Mouse (Mus musculus): ENCODE data around the gene Cyp2d22. TPM values are rescaled to one million over a fixed set of nuclear protein-coding genes. Genes with fewer than 3 reads are reported as not detected.

Cyp2d22 gene
- total RNA-seq, 2 experiments from 2014 or later, result 5.3 to 7.0 TPM

DNA sequence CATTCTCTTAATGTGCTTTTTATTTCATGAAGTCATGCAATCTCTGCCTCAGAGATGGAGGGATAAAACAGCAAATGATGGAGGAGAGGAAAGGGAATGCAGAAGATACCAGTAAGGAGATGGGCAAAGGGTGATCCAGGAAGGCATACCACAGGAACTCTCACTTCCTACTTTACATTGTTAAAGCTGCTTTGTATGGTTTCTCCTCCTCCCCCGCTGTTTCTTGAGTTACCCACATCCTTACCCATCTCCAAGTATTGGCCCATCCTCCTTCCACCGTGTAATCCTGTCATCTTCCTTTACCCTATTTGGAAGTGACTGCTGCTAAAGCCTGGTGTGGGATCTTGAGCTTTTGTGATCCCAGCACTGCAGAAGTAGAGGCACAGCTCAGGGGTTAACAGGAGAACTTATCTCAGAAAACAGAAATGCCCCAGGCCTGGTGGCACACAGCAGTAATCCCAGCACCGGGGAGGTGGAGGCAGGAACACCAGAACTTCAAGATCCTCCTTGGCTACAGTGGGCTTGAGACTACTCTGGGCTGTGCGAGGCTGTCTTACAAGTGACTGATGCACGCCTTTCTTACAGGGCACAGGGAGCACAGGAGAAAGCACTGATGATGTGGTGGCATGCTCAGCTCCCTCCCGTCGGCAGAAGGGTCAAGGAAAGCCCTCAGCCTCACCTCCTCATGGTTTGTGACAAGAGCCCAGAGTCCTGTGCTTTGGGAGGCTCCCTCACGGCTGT is 31.6 kb downstream of the Cyp2d22 start:
- intact Hi-C loops (cut with DNase I), result no loop called here
- no peak for DNase-seq

GRCm38 (mm10) chr15:82347852-82348251 is 32.2 kb downstream of the Cyp2d22 start:
- DNase-seq, result no peak
- intact Hi-C loops (cut with DNase I), result no loop called here

DNA sequence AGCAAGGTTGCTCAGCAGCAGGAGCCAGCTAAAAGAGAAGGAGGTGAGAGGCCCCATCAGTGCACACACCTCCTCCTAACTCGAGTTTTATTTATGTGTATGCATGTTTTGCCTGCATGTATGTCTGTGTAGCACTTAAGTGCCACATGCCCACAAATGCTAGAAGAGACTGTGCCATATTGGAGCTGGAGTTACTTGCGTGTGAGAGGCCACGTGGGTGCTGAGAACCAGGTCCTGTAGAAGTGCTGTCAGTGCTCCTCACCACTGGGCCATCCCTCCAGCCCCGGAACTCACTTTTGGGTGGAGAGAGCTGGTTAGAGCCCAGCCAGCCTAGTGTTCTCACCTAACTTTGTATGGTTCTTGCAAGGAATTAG is 32.8 kb downstream of the Cyp2d22 start:
- no peak for DNase-seq
- intact Hi-C loops (cut with DNase I), result no loop called here

DNA sequence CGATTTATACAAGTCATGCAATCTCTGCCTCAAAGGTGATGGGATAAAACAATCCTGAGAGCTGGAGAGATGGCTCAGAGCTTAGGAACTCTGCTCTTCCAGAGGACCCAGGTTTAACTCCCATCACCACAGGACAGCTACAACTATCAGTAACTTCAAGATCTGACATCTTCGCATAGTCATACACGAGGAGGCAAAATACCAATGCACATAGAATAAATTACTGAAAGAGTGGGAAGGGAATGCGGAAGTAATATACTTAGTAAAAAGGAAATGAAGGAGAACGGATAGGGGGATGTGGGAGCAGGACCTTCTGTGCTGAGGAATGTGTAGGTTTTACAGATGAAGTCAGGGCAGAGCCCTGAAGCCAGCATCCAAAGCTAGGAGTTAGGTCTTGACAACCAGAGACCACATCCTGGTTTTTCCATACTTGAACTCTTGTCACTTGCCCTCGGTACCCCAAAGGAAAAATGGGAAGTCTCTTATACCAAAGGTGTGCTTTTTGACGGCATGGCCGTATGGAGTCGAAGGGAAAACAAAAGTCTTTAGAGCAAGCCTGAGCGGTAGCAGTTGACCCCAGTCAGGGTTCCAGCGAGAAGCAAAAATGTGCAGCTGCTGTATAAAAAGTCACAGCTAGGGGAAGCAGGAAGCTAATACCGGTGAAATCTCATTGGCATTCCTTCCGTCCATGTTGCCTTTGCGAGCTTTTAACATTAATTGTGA is 33.3 kb downstream of the Cyp2d22 start:
- intact Hi-C loops (cut with DNase I), result no loop called here
- DNase-seq, result no peak

DNA sequence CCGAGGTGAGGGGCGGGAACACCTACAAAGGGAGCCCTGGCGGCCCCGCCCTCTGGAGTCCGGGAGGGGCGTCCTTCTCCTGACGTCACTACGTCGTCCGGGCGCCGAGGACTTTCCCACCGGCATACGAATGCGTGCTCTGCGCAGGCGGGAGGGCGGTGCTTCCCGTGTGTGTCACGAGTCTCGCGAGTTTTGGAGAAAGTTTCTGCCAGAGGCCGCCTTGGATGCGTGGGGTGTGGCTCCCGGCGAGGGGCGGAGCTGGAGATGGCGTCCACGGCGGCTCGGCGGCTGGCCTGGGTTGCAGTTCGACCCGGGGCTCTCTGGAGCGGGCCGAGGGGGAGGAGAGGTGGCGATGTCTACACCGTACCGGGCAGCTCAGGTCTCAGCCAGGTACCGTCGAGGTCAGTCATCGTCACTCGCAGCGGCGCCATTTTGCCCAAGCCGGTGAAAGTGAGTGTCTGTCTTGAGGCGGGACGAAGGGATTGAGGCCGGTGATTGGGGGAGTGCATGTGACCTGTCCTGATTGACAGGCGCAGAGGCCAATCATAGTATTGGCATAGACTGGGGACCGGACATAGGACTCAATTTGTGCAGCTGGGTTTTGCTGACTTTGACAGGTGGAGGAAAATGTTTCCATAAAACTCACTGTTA is 34.1 kb downstream of the Cyp2d22 start:
- peak; percentile 98 for DNase-seq
- intact Hi-C loops (cut with DNase I), result no loop called here

- no peak for DNase-seq
- intact Hi-C loops (cut with DNase I), result no loop called here
Measured at GRCm38 (mm10) chr15:82344971-82345370, 35.1 kb downstream of the Cyp2d22 start.

- no peak for DNase-seq
- intact Hi-C loops (cut with DNase I), result no loop called here
Measured at GRCm38 (mm10) chr15:82343368-82344287, 36.4 kb downstream of the Cyp2d22 start.

DNA sequence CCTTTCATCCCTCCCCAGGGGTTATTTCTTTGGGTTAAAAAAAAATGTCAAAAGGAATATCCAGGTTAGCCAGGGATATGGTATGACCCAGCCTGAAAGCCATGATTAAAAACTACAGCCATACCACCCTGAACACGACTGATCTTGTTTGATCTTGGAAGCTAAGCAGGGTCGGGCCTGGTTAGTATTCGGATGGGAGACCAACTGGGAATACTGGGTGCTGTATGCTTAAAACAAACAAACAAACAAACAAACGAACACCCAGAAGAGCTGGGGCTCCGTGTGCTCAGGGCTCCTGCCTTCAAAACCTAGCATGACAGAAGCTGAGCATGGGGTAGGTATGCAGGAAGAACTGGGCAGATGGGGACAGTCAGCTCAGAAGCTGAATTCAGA is 37.5 kb downstream of the Cyp2d22 start:
- no peak for DNase-seq
- intact Hi-C loops (cut with DNase I), result no loop called here

DNA sequence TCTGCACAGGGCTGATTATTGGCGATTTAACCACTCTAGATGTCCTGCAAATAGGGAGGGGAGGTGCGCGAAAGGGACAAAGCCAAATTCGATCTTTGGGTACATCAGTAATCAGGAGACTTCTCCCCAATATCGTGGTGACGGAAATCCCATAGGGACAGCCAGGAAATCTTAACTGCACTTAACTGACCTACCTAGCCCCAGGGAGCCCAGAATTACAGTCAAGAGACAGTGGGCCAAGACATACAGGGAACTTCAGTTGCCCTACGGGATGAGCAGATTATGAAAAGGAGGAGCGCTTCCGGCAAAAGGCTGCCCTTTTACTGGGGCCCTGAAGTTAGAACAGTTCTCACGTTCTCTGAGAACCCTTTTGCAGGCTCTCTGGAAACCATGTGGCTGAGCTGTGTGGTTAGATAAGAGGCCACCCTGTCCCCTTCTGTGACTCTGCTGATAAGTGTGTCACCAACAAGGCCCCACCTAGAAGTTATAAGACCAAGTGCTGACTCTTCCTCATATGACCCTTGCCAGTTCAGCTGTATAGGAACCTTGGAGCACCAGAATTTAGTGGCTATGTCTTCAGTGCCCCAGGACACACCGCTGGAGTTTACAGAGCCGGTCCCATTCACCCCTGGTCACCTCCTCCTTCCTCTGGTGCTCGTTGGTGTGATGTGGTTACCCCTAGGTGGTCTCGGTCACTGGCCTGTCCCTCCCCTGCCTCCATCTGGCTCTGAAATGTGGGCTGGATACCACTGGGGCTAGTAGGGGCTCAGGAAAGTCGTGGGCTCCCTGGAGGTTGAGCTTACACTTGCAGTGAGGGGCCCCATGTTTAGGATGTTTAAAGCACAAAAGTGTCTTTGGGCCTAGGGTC is 38.2 kb downstream of the Cyp2d22 start:
- DNase-seq, result no peak
- intact Hi-C loops (cut with DNase I), result no loop called here

DNA sequence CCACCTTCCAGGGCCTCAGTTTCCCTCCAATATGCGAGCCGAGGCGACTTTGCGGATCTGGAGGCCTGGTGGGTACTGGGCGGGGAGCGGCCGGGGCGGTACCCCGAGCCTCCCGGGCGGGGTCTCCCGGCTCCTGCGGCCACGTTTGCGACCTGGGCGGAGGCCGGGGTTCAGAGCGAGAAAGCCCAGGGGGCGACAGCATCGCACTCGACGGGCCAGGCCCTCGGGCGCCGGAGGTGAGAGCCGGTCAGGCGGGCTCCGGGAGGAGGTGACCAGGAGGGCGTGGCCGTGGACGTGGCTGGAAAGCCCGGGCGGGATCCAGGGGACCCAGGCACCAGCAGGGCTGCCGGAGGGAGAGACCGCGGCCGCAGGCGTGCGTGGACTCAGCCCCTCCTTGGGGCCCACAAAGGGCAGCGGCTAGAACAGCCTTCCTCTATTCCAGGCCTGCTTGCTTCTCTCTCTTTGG is 39.0 kb downstream of the Cyp2d22 start:
- intact Hi-C loops (cut with DNase I), result no loop called here
- DNase-seq, result no peak

GRCm38 (mm10) chr15:82340414-82341035 is 39.5 kb downstream of the Cyp2d22 start:
- intact Hi-C loops (cut with DNase I), result no loop called here
- no peak for DNase-seq

DNA sequence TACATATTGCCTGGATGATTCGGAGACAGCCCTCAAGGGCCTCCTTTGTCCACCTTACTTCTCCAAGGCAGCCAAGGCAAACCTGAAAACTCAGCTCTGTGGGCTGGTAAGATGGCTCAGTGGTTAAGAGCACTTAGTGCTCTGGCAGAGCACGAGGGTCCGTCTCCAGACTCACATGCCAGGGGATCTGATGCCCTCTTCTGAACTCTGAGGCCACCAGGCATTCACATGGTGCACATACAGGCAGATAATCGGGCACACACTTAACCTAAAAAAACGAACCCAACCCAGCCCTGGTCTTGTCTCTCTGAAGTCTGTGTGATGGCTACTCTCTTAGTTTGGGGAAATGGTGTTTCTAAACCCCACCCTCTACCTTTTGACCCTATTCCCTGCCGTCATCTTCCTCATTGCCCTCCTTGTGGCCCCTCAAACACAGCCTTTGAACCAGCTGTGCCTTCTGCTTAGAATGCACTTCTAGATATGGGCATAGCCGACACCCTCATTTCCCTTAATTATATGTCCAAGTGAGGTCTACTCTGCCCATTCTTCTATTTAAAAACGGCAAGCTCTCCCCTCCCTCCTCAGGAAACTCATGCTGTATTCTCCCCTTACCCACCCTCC is 40.3 kb downstream of the Cyp2d22 start:
- intact Hi-C loops (cut with DNase I), result no loop called here
- DNase-seq, result no peak

DNA sequence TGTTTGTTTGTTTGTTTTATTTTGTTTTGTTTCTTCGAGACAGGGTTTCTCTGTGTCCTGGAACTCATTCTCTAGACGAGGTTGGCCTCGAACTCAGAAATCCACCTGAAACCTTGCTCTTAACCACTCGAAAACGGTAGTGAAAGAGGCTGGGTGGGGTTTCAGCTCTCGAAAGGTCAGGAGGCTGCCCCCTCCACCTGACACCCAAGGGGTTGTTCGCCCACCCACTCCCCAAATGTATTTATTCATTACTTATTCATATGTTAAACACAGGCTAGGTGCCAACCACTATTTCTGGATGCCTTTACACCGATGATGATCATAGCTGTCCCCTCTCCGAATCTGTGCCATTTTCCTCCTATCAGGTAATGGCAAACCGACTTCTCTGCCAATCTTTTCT is 40.9 kb downstream of the Cyp2d22 start:
- intact Hi-C loops (cut with DNase I), result no loop called here
- DNase-seq, result no peak

GRCm38 (mm10) chr15:82338593-82339112 is 41.4 kb downstream of the Cyp2d22 start, which contains the start of the genes Naga, Pheta2 and Smdt1:
TSS of gene Naga (minus strand) at chr15:82338925.
TSS of gene Pheta2 (plus strand) at chr15:82338942.
TSS of gene Smdt1 (plus strand) at chr15:82338959.
- intact Hi-C loops (cut with DNase I), result no loop called here
- peak; percentile 94 for DNase-seq

DNA sequence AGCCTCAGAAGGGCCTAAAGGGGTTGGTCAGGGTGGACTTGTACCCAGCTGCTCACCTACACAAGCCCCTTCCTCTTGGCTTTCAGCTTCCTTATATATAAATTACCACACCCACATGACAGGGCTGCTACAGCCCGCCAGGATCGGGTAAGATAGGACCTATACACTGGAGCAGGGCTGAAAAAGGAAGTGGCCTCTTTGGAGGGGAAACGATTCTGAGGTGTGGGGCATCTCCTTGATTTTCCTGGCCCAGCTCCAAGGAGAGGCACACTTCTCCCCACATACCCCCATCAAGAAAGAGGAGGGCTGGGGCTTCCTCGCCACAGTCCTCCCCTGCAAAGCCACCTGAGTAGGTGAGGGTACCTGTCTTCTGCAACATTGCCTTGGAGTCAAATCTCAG is 42.2 kb downstream of the Cyp2d22 start:
- intact Hi-C loops (cut with DNase I), result no loop called here
- no peak for DNase-seq

- intact Hi-C loops (cut with DNase I), result no loop called here
Measured at GRCm38 (mm10) chr15:82336629-82337028, 43.4 kb downstream of the Cyp2d22 start.

DNA sequence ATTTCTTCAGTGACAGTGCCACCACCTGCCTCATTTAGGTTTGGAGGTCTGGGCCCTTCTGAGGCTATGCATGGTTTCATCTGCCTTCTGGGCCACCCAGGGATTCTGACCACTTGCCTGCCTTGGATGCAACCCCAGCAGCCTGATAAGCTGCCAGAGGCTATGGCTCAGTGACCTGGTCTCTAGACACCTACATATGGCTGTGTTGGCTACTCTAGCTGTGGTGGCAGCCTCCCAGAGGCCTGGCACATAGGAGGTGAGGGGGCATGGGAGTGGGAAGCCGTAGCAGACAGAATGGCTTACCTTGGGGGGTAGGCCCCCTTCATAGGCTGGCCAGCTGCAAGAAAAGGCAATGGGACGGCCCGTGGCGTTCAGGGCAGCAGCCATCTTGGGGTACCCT is 44.9 kb downstream of the Cyp2d22 start:
- no peak for DNase-seq
- intact Hi-C loops (cut with DNase I), result no loop called here

More at GRCm38 (mm10) chr15:82336629-82337028, 43.4 kb downstream of the Cyp2d22 start:
- DNase-seq, result no peak

DNA sequence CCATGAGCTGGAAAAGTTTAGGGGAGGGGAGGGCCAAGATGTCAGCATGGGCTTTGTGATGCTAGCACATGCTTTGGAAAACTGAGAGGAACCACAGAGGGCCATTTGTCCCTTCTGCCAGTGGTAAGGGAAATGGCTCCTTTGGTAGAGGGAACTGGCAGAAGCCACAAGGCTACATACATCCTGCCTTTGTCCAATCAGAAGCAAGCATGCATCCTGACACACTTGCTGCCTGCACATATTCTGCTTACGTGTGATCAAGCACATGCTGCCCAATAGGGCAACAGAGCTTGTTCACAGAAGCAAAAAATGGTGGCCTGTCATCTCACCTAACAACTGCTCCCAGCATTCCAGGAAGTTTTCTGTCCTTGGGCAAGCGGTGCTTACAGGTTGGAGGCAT is 54.7 kb downstream of the Cyp2d22 start:
- DNase-seq, result no peak
- intact Hi-C loops (cut with DNase I), result no loop called here

Measured in left cerebral cortex, postnatal 4 days (tissue).